Mouse (Mus musculus): ENCODE results near the gene Elane.

- TF ChIP-seq CTCF (conservative IDR thresholded peaks at IDR 0.05; ENCODE audit: insufficient read depth, insufficient read length, low read depth, low read length) (no peak), POLR2A (IDR thresholded peaks at IDR 0.05; ENCODE audit: low read depth, low read length) (no peak)
Measured at GRCm38 (mm10) chr10:79862049-79862788, 23.8 kb upstream of the Elane start.

Data from kidney, adult 2 months (tissue).